ENCODE assay signal across 25 mouse cellular contexts in the genomic region with DNA sequence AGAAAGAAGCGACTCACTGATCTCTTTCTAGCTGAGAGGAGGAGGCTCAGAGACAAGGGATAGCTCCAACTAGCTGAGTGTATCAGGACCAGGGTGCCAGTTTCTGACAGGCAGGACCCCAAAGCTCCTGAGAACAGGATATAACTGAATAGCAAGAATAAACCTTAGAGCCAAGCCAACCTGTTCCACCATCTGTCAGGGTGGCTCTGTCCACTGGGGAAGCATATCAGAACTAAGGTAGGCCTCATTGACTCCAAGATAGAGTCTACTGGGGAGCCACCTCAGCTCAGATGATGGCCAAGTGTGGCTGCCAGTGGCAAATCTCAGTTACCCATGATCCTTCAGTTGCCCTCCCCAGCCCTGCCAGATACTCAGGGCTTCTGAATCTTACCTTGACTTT. TPM values are rescaled to one million over a fixed set of nuclear protein-coding genes. Genes with fewer than 3 reads are reported as not detected.
DNase-seq lines count a peak whose midpoint lies in the region; TF ChIP-seq lines count a peak whose summit lies in the region.
"Had no signal": no experiment of that assay in that cellular context is flagged by ENCODE, and none has a peak within 500 bp of the region (broad histone marks: within the 10 kb centered on the region; RNA-seq: fewer than 3 reads in every experiment).

No protein-coding gene starts in this region.

- H3K27ac ChIP-seq in layer of hippocampus, adult 2 months = peak overlapping the region; percentile 46; the same call in 1 of the 2 replicates
- H3K27ac ChIP-seq in heart, adult 2 months = no peak overlapping the region
- H3K27ac ChIP-seq: forebrain, embryonic 12.5 days; forebrain, embryonic 15.5 days; heart, embryonic 10.5 days; heart, embryonic 13.5 days; hindbrain, embryonic 14.5 days; hindbrain, postnatal 0 days had no signal

- H3K4me1 ChIP-seq in heart, adult 2 months (ENCODE audit: control insufficient read depth, insufficient read depth, low read length) = no peaks in the 10 kb centered on the region
- H3K4me1 ChIP-seq: forebrain, embryonic 12.5 days; heart, embryonic 13.5 days had no signal

- intact Hi-C loops in heart, adult 2 months (cut with DNase I) = no loop called here

- H3K9ac ChIP-seq in heart, adult 2 months (ENCODE audit: low read depth, low read length) = no peak overlapping the region
- H3K9ac ChIP-seq: forebrain, embryonic 12.5 days; forebrain, embryonic 15.5 days; heart, embryonic 13.5 days; hindbrain, embryonic 14.5 days had no signal

- H3K36me3 ChIP-seq in heart, adult 2 months (ENCODE audit: control insufficient read depth, insufficient read depth, low read length) = no peaks in the 10 kb centered on the region
- H3K36me3 ChIP-seq: forebrain, embryonic 12.5 days; forebrain, embryonic 15.5 days; heart, embryonic 10.5 days; heart, embryonic 13.5 days had no signal

- DNase-seq in layer of hippocampus, adult 2 months (ENCODE audit: low spot score in 2 of 2) = no peak
- no peak for DNase-seq in layer of hippocampus, postnatal 14 days (ENCODE audit: low spot score in 2 of 2)
- peak; percentile 66 to 80 for DNase-seq in cerebellum, adult 18-20 months
- DNase-seq in cerebellum, adult 9-10 months = peak; percentile 80
- DNase-seq in cerebellum, postnatal 36 days = peak; percentile 60 to 66
- DNase-seq in adrenal gland, postnatal 36 days = no peak
- DNase-seq in urinary bladder, postnatal 14 days (ENCODE audit: low spot score) = no peak
- no peak for DNase-seq in heart, adult 2 months
- DNase-seq: adrenal gland, adult 2 months; adrenal gland, postnatal 14 days; gastrocnemius, postnatal 25 days; heart, adult 18-20 months; heart, postnatal 14 days; heart, postnatal 4 days; kidney, adult 2 months had no signal

- no peak for TF ChIP-seq POLR2A in heart, adult 2 months (IDR thresholded peaks at IDR 0.05; ENCODE audit: insufficient read depth, low read depth, low read length)

- no peak for TF ChIP-seq EP300 in heart, adult 2 months (IDR thresholded peaks at IDR 0.05; ENCODE audit: insufficient read depth, low read depth, low read length)

- TF ChIP-seq CTCF in layer of hippocampus, adult 2 months (conservative IDR thresholded peaks at IDR 0.05) = no peak
- TF ChIP-seq CTCF in heart, adult 2 months (IDR thresholded peaks at IDR 0.05) = no peak

- H3K4me3 ChIP-seq in layer of hippocampus, adult 2 months = no peak overlapping the region
- H3K4me3 ChIP-seq in heart, adult 2 months = no peak overlapping the region
- H3K4me3 ChIP-seq: forebrain, embryonic 12.5 days; forebrain, embryonic 15.5 days; heart, embryonic 10.5 days; heart, embryonic 13.5 days had no signal

- no peaks in the 10 kb centered on the region for H3K27me3 ChIP-seq in heart, adult 2 months (ENCODE audit: control insufficient read depth, insufficient read depth, low read length)
- H3K27me3 ChIP-seq: forebrain, embryonic 12.5 days; forebrain, embryonic 15.5 days had no signal

- 97% methylated on average over 1 of the region's 1 CpGs for WGBS in heart, adult 2 months

- H3K79me2 ChIP-seq in heart, adult 2 months (replicated peaks; ENCODE audit: control insufficient read depth, insufficient read depth, low read length) = no peaks in the 10 kb centered on the region

RNA-seq across cellular contexts. Expression of gene Stum, which starts 42.0 kb away (rescaled TPM):
- total RNA-seq in layer of hippocampus, adult 2 months (2021) = 100 to 1,000 TPM; 298 to 309 TPM
- 100 to 1,000 TPM; 263 to 281 TPM for total RNA-seq in layer of hippocampus, postnatal 14 days (2021)
- under 1 TPM; 0.50 to 0.53 TPM for total RNA-seq in adrenal gland, postnatal 36 days (2021)
- 1 to 10 TPM; 2.0 to 2.8 TPM for total RNA-seq in heart, adult 2 months (2021)
- polyA plus RNA-seq in heart, adult 2 months (2012; rRNA removed) = 3.7 and 6.0 TPM in 2 replicates
- total RNA-seq: MEL had no signal
- polyA plus RNA-seq: C2C12; CD4-positive, CD25-positive, alpha-beta regulatory T cell, adult 4 months; inflammation-experienced regulatory T-cells, adult 6 months had no signal

RNA-seq across cellular contexts. Expression of gene Parp1, which starts 43.4 kb away (rescaled TPM):
- total RNA-seq in layer of hippocampus, adult 2 months (2021) = 100 to 1,000 TPM; 122 to 153 TPM
- 100 to 1,000 TPM; 162 to 172 TPM for total RNA-seq in layer of hippocampus, postnatal 14 days (2021)
- 10 to 100 TPM; 68.0 to 91.2 TPM for total RNA-seq in adrenal gland, postnatal 36 days (2021)
- total RNA-seq in heart, adult 2 months (2021) = 10 to 100 TPM; 56.9 to 60.2 TPM
- 19.5 and 31.9 TPM in 2 replicates for polyA plus RNA-seq in heart, adult 2 months (2012; rRNA removed)

Comparison
In these comparisons a context has a peak if more than half of its experiments do, and no peak if none do; other contexts are left out.
1. DNase-seq: peak in cerebellum, adult 18-20 months (2 of 2), cerebellum, adult 9-10 months (single experiment) and cerebellum, postnatal 36 days (2 of 2); none in layer of hippocampus, adult 2 months (0 of 2), layer of hippocampus, postnatal 14 days (0 of 2), adrenal gland, postnatal 36 days (0 of 2), urinary bladder, postnatal 14 days (single experiment) and heart, adult 2 months (0 of 2).
2. RNA of gene Stum, which starts 42.0 kb away (total RNA-seq): 298 to 309 TPM in layer of hippocampus, adult 2 months and 263 to 281 TPM in layer of hippocampus, postnatal 14 days; 2.0 to 2.8 TPM in heart, adult 2 months and 0.50 to 0.53 TPM in adrenal gland, postnatal 36 days; every median in the first group is over 10 times any median in the second.